Mouse (Mus musculus) G1E (cell line): ENCODE results near the gene Mest. TPM values are rescaled to one million over a fixed set of nuclear protein-coding genes. Genes with fewer than 3 reads are reported as not detected.

Experiments
- ATAC-seq: 2 replicates; pipeline ENCODE4 v1.8.0; 2016; ENCODE audit warnings: mild to moderate bottlenecking; ENCODE audit not compliant: insufficient number of reproducible peaks, poor library complexity, low FRiP score, severe bottlenecking; ENCODE audit errors: extremely low read depth
- DNase-seq: peaks from one replicate; pipeline ENCODE4 v3.0.0; 2012; ENCODE audit warnings: low spot score
- H3K27me3 ChIP-seq: 2 replicates; pipeline ENCODE4 v1.6.1; 2012; ENCODE audit warnings: mild to moderate bottlenecking, low read length, inconsistent platforms; ENCODE audit not compliant: insufficient read depth
- H3K36me3 ChIP-seq: replicated peaks from 2 replicates; pipeline ENCODE3; 2012; ENCODE audit warnings: mild to moderate bottlenecking, inconsistent platforms
- H3K4me1 ChIP-seq: 2 replicates; pipeline ENCODE4 v1.6.1; 2012; ENCODE audit warnings: low read depth, low read length, inconsistent platforms, mixed read lengths; ENCODE audit not compliant: insufficient read depth
- H3K4me3 ChIP-seq: 2 replicates; pipeline ENCODE4 v1.5.1; 2012; ENCODE audit warnings: low read depth, mild to moderate bottlenecking, inconsistent platforms, low read length, moderate library complexity, mixed read lengths
- H3K9me3 ChIP-seq: replicated peaks from 2 replicates; pipeline ENCODE4 v1.6.1; 2012; ENCODE audit warnings: inconsistent platforms
- CTCF ChIP-seq: IDR thresholded peaks from 2 replicates; pipeline ENCODE4 v1.5.1; 2012; ENCODE audit warnings: low read depth, low read length, inconsistent platforms, mixed read lengths
- GATA1 ChIP-seq: IDR thresholded peaks from 2 replicates; pipeline ENCODE4 v1.6.1; 2012; ENCODE audit warnings: borderline replicate concordance, low read length, inconsistent platforms, mixed read lengths
- GATA2 ChIP-seq: IDR thresholded peaks from 2 replicates; pipeline ENCODE4 v1.6.1; 2012; ENCODE audit warnings: low read depth, low read length, inconsistent platforms, borderline replicate concordance
- POLR2AphosphoS5 ChIP-seq: IDR thresholded peaks from 2 replicates; pipeline ENCODE4 v1.6.1; 2012; ENCODE audit warnings: low read depth, low read length, inconsistent platforms; ENCODE audit not compliant: insufficient replicate concordance
- TAL1 ChIP-seq: conservative IDR thresholded peaks from 2 replicates; pipeline ENCODE4 v1.6.1; 2012; ENCODE audit warnings: low read depth, low read length, inconsistent platforms, mixed read lengths
- polyA plus RNA-seq: library from polyadenylated mRNA; stranded (reverse); fragments of >175 nt; gene quantifications from 2 replicates; pipeline ENCODE4 v1.2.3, GENCODE M21; 2012
- total RNA-seq, 2 experiments: library from RNA; stranded (forward) in 1 of 2; stranded (reverse) in 1 of 2; fragments of 200-1000 nt in 1 of 2; fragments of >200 nt in 1 of 2; fragmentation: Nextera tagmentation in 1 of 2; gene quantifications; 2 replicates each; pipeline ENCODE4 v1.2.3; 2014 to 2017

The Mest gene
- total and polyA plus RNA-seq, 3 experiments, result 0.49 to 0.57 TPM; not detected in 1

GRCm38 (mm10) chr6:30711365-30711763, 12.0 kb upstream of the Mest start:
- TF ChIP-seq GATA1 (no peak), TAL1 (no peak), GATA2 (no peak), POLR2AphosphoS5 (no peak), CTCF (no peak)
- no peak for ATAC-seq

GRCm38 (mm10) chr6:30712484-30712883, 10.9 kb upstream of the Mest start:
- Histone ChIP-seq H3K27me3 (peaks cover 25% of the 10 kb centered on the region), H3K4me3 (no peak overlapping the region), H3K36me3 (no peaks in the 10 kb centered on the region), H3K4me1 (no peaks in the 10 kb centered on the region; the same call in 1 of the 2 replicates), H3K9me3 (no peaks in the 10 kb centered on the region)
- TF ChIP-seq GATA1 (no peak), CTCF (no peak), GATA2 (no peak), POLR2AphosphoS5 (no peak), TAL1 (no peak)
- ATAC-seq, result no peak
- DNase-seq, result no peak

More at GRCm38 (mm10) chr6:30711365-30711763, 12.0 kb upstream of the Mest start:
- Histone ChIP-seq H3K9me3 (no peaks in the 10 kb centered on the region), H3K36me3 (no peaks in the 10 kb centered on the region), H3K4me1 (no peaks in the 10 kb centered on the region; the same call in 1 of the 2 replicates), H3K4me3 (no peak overlapping the region), H3K27me3 (peaks cover 20% of the 10 kb centered on the region)
- no peak for DNase-seq

GRCm38 (mm10) chr6:30713455-30713854, 9.9 kb upstream of the Mest start:
- H3K9me3 ChIP-seq, result no peaks in the 10 kb centered on the region
- no peaks in the 10 kb centered on the region; the same call in 1 of the 2 replicates for H3K4me1 ChIP-seq
- no peak for DNase-seq
- H3K36me3 ChIP-seq, result no peaks in the 10 kb centered on the region
- H3K27me3 ChIP-seq, result peaks cover 22% of the 10 kb centered on the region
- TF ChIP-seq GATA2, result no peak
- no peak for TF ChIP-seq CTCF
- no peak for TF ChIP-seq GATA1
- no peak for TF ChIP-seq TAL1
- no peak for TF ChIP-seq POLR2AphosphoS5
- no peak for ATAC-seq
- no peak overlapping the region for H3K4me3 ChIP-seq

GRCm38 (mm10) chr6:30713896-30714295, 9.5 kb upstream of the Mest start:
- TF ChIP-seq CTCF (no peak), TAL1 (no peak), GATA2 (no peak), POLR2AphosphoS5 (no peak), GATA1 (no peak)
- H3K27me3 ChIP-seq, result peaks cover 22% of the 10 kb centered on the region

GRCm38 (mm10) chr6:30714891-30715471, 8.4 kb upstream of the Mest start:
- H3K27me3 ChIP-seq, result peaks cover 25% of the 10 kb centered on the region
- no peak overlapping the region for H3K4me3 ChIP-seq
- no peak for DNase-seq
- no peaks in the 10 kb centered on the region for H3K9me3 ChIP-seq
- H3K4me1 ChIP-seq, result no peaks in the 10 kb centered on the region; the same call in 1 of the 2 replicates
- H3K36me3 ChIP-seq, result no peaks in the 10 kb centered on the region
- TF ChIP-seq TAL1 (no peak), POLR2AphosphoS5 (no peak), CTCF (no peak), GATA2 (no peak), GATA1 (no peak)
- ATAC-seq, result no peak

More at GRCm38 (mm10) chr6:30713896-30714295, 9.5 kb upstream of the Mest start:
- DNase-seq, result no peak
- Histone ChIP-seq H3K9me3 (no peaks in the 10 kb centered on the region), H3K36me3 (no peaks in the 10 kb centered on the region), H3K4me3 (no peak overlapping the region), H3K4me1 (no peaks in the 10 kb centered on the region; the same call in 1 of the 2 replicates)
- no peak for ATAC-seq

GRCm38 (mm10) chr6:30716796-30717195, 6.6 kb upstream of the Mest start:
- ATAC-seq, result no peak
- no peak for DNase-seq
- Histone ChIP-seq H3K27me3 (peaks cover 19% of the 10 kb centered on the region; the same call in 1 of the 2 replicates), H3K4me1 (no peaks in the 10 kb centered on the region; the same call in 1 of the 2 replicates), H3K36me3 (no peaks in the 10 kb centered on the region), H3K4me3 (no peak overlapping the region), H3K9me3 (no peaks in the 10 kb centered on the region)
- TF ChIP-seq POLR2AphosphoS5 (no peak), TAL1 (no peak), CTCF (no peak), GATA2 (no peak), GATA1 (no peak)
